Mouse (Mus musculus) kidney, embryonic 15.5 days (tissue): ENCODE results near the gene Rps17. TPM values are rescaled to one million over a fixed set of nuclear protein-coding genes. Genes with fewer than 3 reads are reported as not detected.

Source experiments
- ATAC-seq: fragments of 200-750 bp; cut with Nextera tagmentation; replicated peaks from 2 replicates; pipeline ENCODE4 v1.8.0; 2017; ENCODE audit warnings: moderate TSS enrichment; ENCODE audit not compliant: low FRiP score
- H3K27ac ChIP-seq: fragments of 300-500 bp; sonication (generic); 2 replicates; pipeline ENCODE4 v1.5.1; 2015; ENCODE audit warnings: mild to moderate bottlenecking, inconsistent platforms
- H3K27me3 ChIP-seq: fragments of 300-500 bp; sonication (generic); 2 replicates; pipeline ENCODE4 v1.6.1; 2015; ENCODE audit warnings: inconsistent platforms
- H3K36me3 ChIP-seq: fragments of 300-500 bp; sonication (generic); 2 replicates; pipeline ENCODE4 v1.6.1; 2015; ENCODE audit warnings: inconsistent platforms
- H3K4me1 ChIP-seq: fragments of 300-500 bp; sonication (generic); 2 replicates; pipeline ENCODE4 v1.6.1; 2015; ENCODE audit warnings: inconsistent platforms
- H3K4me2 ChIP-seq: fragments of 300-500 bp; sonication (generic); 2 replicates; pipeline ENCODE4 v1.6.1; 2015; ENCODE audit warnings: moderate library complexity, mild to moderate bottlenecking, inconsistent platforms
- H3K4me3 ChIP-seq: fragments of 300-500 bp; sonication (generic); replicated peaks from 2 replicates; pipeline ENCODE4 v1.5.1; 2015; ENCODE audit warnings: mild to moderate bottlenecking, inconsistent platforms
- H3K9ac ChIP-seq: fragments of 300-500 bp; sonication (generic); 2 replicates; pipeline ENCODE4 v1.6.1; 2015; ENCODE audit warnings: mild to moderate bottlenecking, inconsistent platforms
- H3K9me3 ChIP-seq: fragments of 300-500 bp; sonication (generic); replicated peaks from 2 replicates; pipeline ENCODE4 v1.6.1; 2016; ENCODE audit warnings: inconsistent platforms
- WGBS: fragments of 180-500 bp; shearing (Covaris S2); methylation state at CpG from one replicate; pipeline ENCODE4 v1.1.7; 2015; ENCODE audit warnings: mixed read lengths; 5-methylcytosine and 5-hydroxymethylcytosine counted together
- polyA plus RNA-seq: library from polyadenylated mRNA; unstranded; fragments of >200 nt; fragmentation: Nextera tagmentation; extraction: Ambion mirVana; gene quantifications from 2 replicates; pipeline ENCODE4 v1.2.1, GENCODE M21; 2015

The Rps17 gene
- polyA plus RNA-seq, 1 experiment from 2014 or later = 1,359 TPM

DNA sequence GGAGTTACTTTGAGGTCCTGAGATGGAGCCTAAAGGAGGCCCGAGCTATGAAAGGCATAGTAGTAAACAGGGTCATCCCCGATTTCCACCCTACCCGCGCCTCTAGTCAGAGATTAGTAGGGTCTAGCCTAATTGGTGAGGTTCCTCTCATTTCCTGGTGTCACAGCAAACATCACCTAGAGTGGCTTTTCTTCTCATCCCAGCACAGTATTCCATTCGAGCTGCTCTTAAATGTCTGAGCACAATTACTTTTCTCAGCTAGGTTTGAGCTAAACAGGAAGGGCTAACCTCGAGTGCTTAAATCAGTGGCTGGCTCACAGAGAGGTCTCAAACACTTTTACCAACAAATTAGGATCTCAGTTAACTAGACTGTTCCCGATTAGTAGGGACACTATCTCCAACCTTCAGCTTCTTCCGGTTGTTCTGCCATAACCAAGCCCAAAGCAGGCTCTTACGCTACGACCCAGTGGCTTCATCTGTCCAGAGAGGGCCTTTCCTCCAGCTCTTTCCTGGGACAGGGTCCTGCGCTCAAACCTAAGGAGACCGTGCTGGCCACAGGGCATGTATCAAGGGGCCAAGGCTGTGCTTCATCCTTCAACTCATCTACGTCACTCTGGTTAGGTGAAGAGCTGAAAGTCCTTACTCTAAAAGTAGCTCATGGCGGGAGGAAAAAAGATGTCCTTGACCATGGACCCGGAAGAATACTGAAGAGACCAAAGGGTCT lies 555 bp upstream of the Rps17 start:
- Histone ChIP-seq H3K4me2 (peak overlapping the region; percentile 89), H3K4me3 (peak overlapping the region; percentile 98), H3K27ac (peak overlapping the region; percentile 85), H3K36me3 (peaks cover 34% of the 10 kb centered on the region), H3K4me1 (peaks cover 28% of the 10 kb centered on the region), H3K9me3 (no peaks in the 10 kb centered on the region), H3K9ac (peak overlapping the region; percentile 59), H3K27me3 (no peaks in the 10 kb centered on the region; the same call in 1 of the 2 replicates)
- ATAC-seq = no peak
- WGBS = 61% methylated on average over 15 of the region's 15 CpGs

DNA sequence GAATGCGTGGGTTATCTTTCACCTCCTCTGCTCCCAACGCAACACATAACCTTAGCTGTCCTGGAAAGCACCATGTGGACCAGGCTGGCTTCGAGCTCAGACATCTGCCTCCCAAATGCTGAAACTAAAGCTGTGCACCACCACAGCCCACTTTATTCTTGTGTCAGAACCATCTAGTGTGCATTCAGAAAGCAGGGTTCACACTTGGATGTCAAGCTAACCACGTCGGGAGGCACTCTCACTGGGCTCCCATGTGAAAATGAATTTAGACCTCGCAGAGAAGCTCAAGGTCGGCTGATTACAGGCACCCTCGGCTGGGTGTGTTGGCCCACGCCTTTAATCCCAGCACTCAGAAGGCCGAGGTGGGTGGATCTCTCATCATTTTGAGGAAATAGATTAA lies 1.2 kb downstream of the Rps17 start:
- peak overlapping the region; percentile 85; the same call in 1 of the 2 replicates for H3K27ac ChIP-seq
- H3K4me1 ChIP-seq = peaks cover 28% of the 10 kb centered on the region
- ATAC-seq = no peak

DNA sequence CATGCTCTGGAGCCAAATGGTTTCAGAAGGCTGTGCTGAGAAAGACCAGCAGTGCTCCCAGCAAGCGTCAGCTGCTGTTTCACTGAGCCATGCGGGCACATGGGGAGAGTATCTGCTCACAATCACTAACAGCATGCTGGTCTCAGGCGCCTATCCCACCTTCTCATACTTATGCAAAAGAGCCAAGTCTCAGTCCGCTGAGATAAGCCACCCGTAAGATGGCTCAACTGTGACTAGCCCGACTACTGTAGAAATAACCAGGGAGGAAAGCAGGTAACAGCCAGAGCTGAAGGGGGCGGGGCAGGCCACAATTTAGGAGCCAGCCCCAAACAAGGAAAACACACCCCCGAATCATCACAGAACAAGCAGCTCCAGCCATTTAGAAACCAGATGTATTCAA lies 1.7 kb downstream of the Rps17 start:
- Histone ChIP-seq H3K4me1 (peaks cover 28% of the 10 kb centered on the region), H3K27ac (no peak overlapping the region), H3K9me3 (no peaks in the 10 kb centered on the region), H3K4me3 (peak overlapping the region; percentile 98), H3K4me2 (peak overlapping the region; percentile 89), H3K27me3 (no peaks in the 10 kb centered on the region), H3K36me3 (peaks cover 57% of the 10 kb centered on the region), H3K9ac (peak overlapping the region; percentile 98)
- no peak for ATAC-seq
- 28% methylated on average over 8 of the region's 8 CpGs for WGBS

More for the DNA sequence above, 1.2 kb downstream of the Rps17 start:
- Histone ChIP-seq H3K4me2 (peak overlapping the region; percentile 89), H3K4me3 (peak overlapping the region; percentile 98), H3K9ac (peak overlapping the region; percentile 98), H3K27me3 (no peaks in the 10 kb centered on the region; the same call in 1 of the 2 replicates), H3K9me3 (no peaks in the 10 kb centered on the region), H3K36me3 (peaks cover 52% of the 10 kb centered on the region)
- 7% methylated on average over 10 of the region's 10 CpGs for WGBS

DNA sequence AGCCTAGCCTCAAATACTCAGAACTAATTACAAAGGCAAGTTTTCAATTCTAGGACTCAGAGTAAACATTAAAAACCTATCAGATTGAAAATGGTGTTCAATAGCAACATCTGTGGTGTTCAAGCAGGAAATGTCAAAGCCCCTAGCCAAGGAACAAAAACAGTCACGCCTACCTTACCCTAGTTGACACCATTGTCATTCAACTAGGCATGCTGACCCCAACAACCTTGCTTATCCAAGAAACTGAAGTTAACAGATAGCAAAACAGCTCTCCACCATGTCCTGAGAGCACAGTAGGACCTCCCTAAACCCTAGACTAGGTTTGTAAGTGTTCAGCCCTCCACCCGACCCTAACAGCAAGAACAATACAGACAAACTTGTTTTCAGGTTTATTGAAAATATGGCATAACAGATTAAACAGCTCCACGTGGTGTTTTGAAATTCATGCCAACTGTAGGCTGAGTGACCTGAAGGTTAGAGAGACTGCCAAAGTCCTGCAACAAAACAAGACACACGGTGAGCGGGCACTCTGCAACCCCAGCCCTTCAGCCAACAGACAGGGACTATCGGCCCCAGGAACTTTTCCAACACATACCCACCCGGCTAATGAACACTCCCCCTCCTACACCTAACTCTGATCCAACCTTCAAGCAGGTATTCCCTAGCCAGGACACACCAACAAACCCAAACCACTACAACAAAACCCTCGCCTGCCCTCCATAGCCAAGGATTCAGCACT lies 2.5 kb downstream of the Rps17 start:
- H3K36me3 ChIP-seq = peaks cover 65% of the 10 kb centered on the region
- H3K27ac ChIP-seq = no peak overlapping the region
- peak overlapping the region; percentile 98 for H3K9ac ChIP-seq
- H3K4me1 ChIP-seq = peaks cover 28% of the 10 kb centered on the region
- WGBS = 75% methylated on average over 8 of the region's 8 CpGs
- H3K4me3 ChIP-seq = peak overlapping the region; percentile 98
- ATAC-seq = no peak
- no peaks in the 10 kb centered on the region for H3K9me3 ChIP-seq
- no peaks in the 10 kb centered on the region for H3K27me3 ChIP-seq
- H3K4me2 ChIP-seq = peak overlapping the region; percentile 89

DNA sequence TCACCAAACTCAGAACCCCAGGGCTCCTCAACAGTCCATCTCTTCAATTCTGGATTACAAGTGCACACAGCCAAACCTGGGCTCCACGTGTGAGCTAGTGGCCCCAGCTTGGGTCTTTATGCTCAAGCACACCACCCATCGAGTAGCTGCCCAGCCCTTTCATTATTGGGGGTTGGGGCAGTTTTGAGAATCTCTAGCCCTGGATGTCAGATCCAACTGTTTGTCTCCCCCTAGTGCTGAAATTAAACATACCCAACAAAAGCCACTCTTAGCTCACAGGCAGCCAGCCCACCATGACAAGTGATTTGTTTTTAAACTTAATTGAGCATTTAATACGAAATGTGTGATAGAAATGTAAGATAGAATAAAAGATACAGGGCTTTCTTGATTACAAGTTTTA lies 3.5 kb downstream of the Rps17 start:
- H3K9ac ChIP-seq = no peak overlapping the region
- no peak overlapping the region for H3K27ac ChIP-seq
- H3K27me3 ChIP-seq = no peaks in the 10 kb centered on the region
- H3K4me2 ChIP-seq = 0 out of 2 replicates have a peak overlapping the region, but pooled peaks have one; percentile 14
- 57% methylated on average over 3 of the region's 3 CpGs for WGBS
- peaks cover 74% of the 10 kb centered on the region for H3K36me3 ChIP-seq
- no peak overlapping the region for H3K4me3 ChIP-seq
- H3K9me3 ChIP-seq = no peaks in the 10 kb centered on the region
- no peak for ATAC-seq
- peaks cover 28% of the 10 kb centered on the region for H3K4me1 ChIP-seq

DNA sequence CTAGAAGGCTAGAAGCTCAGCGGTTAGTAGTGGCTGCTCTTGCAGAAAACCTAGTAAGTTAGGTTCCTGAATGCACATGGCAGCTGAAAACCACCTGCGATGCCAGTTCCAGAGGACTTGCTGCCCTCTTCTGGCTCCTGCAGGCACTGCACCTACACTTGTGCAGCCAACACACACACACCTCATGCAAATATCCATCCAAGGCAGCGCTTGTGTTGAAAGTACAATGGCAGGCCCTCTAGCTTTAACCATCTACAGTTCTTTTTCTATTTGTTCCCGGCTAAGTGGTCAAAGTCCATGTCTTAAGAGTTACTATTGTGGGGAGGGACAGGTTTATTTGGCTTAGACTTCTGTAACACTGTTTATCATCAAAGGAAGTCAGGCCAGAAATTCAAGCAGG lies 5.3 kb downstream of the Rps17 start:
- H3K9me3 ChIP-seq = no peaks in the 10 kb centered on the region
- peaks cover 91% of the 10 kb centered on the region for H3K36me3 ChIP-seq
- no peak for ATAC-seq
- H3K27me3 ChIP-seq = no peaks in the 10 kb centered on the region
- no peak overlapping the region for H3K27ac ChIP-seq
- WGBS = 79% methylated on average over 4 of the region's 4 CpGs
- H3K4me3 ChIP-seq = no peak overlapping the region
- H3K4me2 ChIP-seq = no peak overlapping the region
- peaks cover 29% of the 10 kb centered on the region for H3K4me1 ChIP-seq
- H3K9ac ChIP-seq = no peak overlapping the region

DNA sequence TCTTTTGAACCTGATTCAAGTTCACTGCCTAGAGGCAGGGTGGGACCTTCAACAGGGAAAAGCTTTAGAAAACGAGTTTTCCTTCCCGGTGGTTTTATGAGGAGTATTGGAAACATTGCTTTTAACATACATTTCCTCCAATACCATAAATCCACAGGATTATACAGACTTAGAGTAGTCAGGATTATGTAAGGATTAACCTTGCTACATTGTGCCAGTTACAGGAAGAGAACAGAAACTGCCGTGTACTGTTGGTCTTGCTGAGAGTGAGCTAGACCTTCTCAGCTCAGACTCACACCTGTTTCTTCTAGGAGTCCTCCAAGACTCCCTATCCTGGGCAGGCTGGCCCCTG lies 6.6 kb downstream of the Rps17 start:
- WGBS = 85% methylated on average over 3 of the region's 3 CpGs
- no peak for ATAC-seq
- Histone ChIP-seq H3K36me3 (peaks cover 92% of the 10 kb centered on the region), H3K4me2 (no peak overlapping the region), H3K4me3 (no peak overlapping the region), H3K9ac (no peak overlapping the region), H3K27ac (no peak overlapping the region), H3K4me1 (peaks cover 24% of the 10 kb centered on the region), H3K9me3 (no peaks in the 10 kb centered on the region), H3K27me3 (no peaks in the 10 kb centered on the region)

DNA sequence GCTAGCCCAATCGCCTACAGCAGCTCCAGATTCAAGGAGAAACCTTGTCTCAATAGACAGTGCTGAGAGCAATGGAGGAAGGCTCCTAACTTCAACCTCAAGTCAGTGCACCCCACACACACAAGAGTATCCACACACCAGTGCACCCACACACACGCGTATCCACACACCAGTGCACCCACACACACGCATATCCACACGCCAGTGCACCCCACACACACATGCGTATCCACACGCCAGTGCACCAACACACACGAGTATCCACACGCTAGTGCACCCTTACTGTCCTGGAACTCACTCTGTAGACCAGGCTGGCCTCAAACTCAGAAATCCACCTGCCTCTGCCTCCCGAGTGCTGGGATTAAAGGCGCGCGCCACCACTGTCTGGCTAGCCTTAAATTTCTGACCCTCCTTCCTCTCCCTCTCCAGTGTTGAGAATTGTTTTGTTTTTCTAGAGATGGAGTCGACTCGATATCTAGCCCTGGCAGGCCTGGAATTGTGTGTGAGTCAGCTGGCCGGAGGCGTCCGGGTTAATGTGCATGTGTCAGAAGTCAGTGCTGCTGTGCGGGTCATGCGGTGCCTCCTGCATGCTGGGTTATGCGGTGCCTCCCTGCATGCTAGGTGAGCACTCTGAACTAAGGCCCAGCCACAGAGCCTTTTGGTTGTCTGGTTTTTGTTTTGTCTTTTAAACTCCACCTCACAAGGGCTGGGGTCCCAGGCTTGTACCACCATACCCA lies 7.1 kb downstream of the Rps17 start:
- Histone ChIP-seq H3K9me3 (no peaks in the 10 kb centered on the region), H3K27ac (no peak overlapping the region), H3K4me1 (peaks cover 18% of the 10 kb centered on the region), H3K9ac (no peak overlapping the region), H3K4me3 (no peak overlapping the region), H3K27me3 (no peaks in the 10 kb centered on the region), H3K36me3 (peaks cover 91% of the 10 kb centered on the region), H3K4me2 (no peak overlapping the region)
- no peak for ATAC-seq
- WGBS = 96% methylated on average over 21 of the region's 21 CpGs

DNA sequence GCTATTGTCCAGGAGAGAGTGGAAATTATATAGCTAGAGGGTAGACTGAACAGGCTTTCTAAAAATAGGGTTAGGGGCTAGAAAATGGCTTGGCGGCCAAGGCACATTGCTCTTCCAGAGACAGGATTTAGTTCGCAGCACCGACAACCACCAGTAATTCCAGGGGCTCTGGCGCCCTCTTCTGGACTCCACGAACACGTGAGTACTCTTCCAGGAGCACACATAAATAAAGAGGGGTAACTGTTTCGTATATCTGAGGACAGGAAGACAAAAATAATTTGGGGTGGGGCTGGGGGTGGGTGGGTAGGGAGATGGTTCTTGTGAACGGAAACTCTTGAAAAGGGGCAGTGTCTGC lies 8.6 kb downstream of the Rps17 start:
- peak overlapping the region; percentile 84 for H3K27ac ChIP-seq
- peaks cover 5% of the 10 kb centered on the region; the same call in 1 of the 2 replicates for H3K4me1 ChIP-seq
- H3K4me2 ChIP-seq = no peak overlapping the region
- 43% methylated on average over 8 of the region's 8 CpGs for WGBS
- no peak for ATAC-seq
- H3K36me3 ChIP-seq = peaks cover 83% of the 10 kb centered on the region
- H3K4me3 ChIP-seq = no peak overlapping the region
- no peaks in the 10 kb centered on the region for H3K27me3 ChIP-seq
- H3K9ac ChIP-seq = no peak overlapping the region
- H3K9me3 ChIP-seq = no peaks in the 10 kb centered on the region

DNA sequence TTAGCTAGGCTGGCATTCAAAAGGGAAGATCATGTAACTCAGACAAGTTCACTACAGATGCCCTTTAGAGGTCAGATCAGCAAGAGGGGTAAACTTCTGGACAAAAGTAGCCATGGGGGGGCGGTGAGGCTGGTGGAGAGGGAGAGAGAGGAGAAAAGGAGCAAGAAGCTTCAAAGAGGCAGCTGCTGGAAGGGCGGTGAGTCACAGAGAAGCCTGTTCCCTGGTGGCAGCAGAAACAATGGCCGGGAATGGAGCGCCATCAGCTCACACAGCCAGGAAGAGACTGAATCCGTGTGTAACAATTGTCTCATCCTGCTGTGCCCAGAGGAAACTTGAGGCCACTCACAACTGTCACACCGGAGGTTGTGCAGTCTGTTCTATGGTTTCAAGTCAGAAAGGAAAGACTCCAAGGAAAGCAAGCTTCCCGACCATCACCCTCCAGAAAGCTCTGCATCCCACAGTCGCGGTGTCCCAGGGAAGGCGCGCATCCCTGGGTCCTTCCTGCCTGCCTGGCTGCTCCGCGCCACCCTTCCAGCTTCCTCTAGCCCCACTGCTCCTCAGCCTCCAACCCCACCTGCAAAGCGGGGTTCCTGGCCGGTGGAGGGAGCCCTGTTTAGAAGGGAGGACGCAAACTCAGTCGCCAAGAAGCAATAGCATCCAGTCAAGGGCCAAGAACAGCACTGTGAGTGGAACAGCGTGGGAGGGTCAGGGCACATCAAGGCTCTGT lies 9.2 kb downstream of the Rps17 start:
- WGBS = 68% methylated on average over 18 of the region's 18 CpGs
- Histone ChIP-seq H3K36me3 (peaks cover 77% of the 10 kb centered on the region), H3K4me3 (no peak overlapping the region), H3K27ac (peak overlapping the region; percentile 84), H3K9ac (no peak overlapping the region), H3K4me2 (no peak overlapping the region), H3K4me1 (peaks cover 4% of the 10 kb centered on the region; the same call in 1 of the 2 replicates), H3K9me3 (no peaks in the 10 kb centered on the region), H3K27me3 (no peaks in the 10 kb centered on the region)
- ATAC-seq = no peak

DNA sequence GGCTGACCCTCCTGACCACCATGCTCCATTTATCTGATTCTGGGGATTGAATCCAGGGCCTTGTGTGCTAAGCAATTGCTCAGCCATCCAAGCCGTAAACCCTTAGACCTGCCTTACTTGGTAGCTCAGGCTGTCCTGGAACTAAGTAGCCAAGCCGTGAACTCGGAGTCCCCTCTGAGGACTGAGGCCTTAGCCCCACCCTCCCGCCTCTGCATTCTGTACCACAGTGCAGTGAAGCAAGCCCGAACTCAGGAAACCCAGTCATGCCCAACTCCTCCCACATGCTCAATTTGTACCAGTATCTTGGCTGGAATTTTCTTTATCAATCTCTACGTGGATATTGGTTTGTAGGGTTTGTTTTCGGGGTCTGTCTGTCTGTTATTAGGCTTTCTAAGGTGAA lies 13.2 kb downstream of the Rps17 start:
- no peaks in the 10 kb centered on the region for H3K9me3 ChIP-seq
- 64% methylated on average over 7 of the region's 7 CpGs for WGBS
- H3K27me3 ChIP-seq = no peaks in the 10 kb centered on the region
- no peak overlapping the region for H3K4me2 ChIP-seq
- H3K9ac ChIP-seq = no peak overlapping the region
- peaks cover 4% of the 10 kb centered on the region; the same call in 1 of the 2 replicates for H3K4me1 ChIP-seq
- ATAC-seq = peak; percentile 55; the same call in 1 of the 2 replicates
- H3K4me3 ChIP-seq = no peak overlapping the region
- peaks cover 61% of the 10 kb centered on the region for H3K36me3 ChIP-seq
- H3K27ac ChIP-seq = no peak overlapping the region
